Mouse (Mus musculus): Measurements from ENCODE around the gene Dtd2. TPM values are rescaled to one million over a fixed set of nuclear protein-coding genes. Genes with fewer than 3 reads are reported as not detected.

Gene Dtd2
- polyA plus RNA-seq, 1 experiment from 2014 or later, result 18.7 TPM

DNA sequence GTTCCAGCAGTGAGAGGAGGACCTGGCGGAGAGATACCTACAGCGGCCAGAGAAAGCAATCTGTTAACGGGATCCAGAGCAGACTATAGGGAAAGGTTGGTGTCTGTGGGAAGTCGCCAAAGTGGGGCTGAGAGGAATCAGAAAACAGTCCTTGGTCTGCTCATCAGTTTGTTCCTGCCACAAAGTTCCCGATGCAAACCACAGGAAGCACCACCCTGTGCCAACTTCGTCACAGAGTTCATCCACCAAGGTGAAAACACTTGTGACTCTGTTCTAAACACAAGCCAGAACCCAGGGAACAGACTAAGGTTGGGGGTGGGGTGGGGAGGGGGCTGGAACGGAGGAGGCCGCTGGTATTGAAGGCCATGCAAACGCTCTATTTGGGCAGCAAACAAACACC lies 29.8 kb downstream of the Dtd2 start:
- H3K36me3 ChIP-seq, result no peaks in the 10 kb centered on the region
- H3K9ac ChIP-seq (replicated peaks), result no peak overlapping the region
- WGBS, result 83% methylated on average over 9 of the region's 9 CpGs
- H3K4me2 ChIP-seq (replicated peaks), result no peak overlapping the region
- no peaks in the 10 kb centered on the region for H3K27me3 ChIP-seq
- no peaks in the 10 kb centered on the region for H3K9me3 ChIP-seq
- no peak overlapping the region for H3K27ac ChIP-seq
- no peak for ATAC-seq
- H3K4me3 ChIP-seq (replicated peaks), result no peak overlapping the region
- H3K4me1 ChIP-seq (replicated peaks), result peaks cover 1% of the 10 kb centered on the region; the same call in 1 of the 2 replicates

DNA sequence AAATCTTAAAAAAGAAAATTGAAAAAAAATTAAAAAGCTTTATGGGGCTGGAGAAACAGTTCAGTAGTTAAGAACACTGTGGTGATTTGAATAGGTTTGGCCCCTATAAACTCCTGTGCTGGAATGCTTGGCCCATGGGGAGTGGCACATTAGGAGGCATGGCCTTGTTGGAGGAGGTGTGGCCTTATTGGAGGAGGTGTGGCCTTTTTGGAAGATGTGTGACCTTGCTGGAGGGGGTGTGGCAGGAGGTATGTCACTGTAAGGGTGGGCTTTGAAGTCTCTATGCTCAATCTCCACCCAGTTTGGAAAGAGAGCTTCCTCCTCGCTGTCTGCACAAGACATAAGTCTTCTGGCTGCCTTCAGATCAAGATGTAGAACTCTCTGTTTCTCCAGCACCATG lies 31.9 kb downstream of the Dtd2 start:
- 88% methylated on average over 1 of the region's 1 CpGs for WGBS
- H3K9ac ChIP-seq (replicated peaks), result no peak overlapping the region
- no peak for ATAC-seq

DNA sequence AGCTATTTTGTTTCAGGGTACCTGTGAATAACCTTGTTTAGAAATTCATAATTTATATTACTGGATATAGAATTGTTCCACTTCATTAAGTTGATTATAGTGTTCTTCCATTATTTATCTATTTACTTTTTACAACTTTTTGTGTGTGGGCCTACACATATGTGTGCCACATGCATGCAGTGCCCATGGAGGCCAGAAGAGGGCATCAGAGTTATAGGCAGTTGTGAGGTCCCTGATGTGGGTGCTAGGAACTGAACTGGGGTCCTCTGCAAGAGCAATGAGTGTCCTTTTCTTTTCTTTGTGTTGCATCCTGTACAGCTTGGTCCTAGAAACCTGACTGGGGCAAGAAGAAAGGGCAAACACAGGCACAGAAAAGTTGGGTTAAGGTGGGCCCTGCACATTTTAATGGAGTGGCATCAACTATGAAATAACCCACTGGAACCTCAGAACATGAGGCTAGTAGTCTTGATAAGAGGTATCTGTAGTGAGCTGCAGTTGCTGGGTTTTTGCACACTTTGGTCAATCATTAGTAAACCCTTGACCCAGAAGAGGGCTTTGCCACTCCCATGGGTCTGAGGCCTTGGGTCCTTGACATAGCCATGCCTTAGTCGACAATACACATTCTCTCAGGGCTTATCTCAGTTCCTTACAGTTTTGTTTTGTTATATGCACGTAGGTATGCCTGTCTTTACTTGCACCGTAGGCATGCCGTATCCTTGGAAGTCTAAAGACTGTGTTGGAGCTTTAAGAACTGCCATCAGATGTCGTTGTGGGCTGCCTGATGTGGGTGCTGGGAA lies 33.8 kb downstream of the Dtd2 start:
- ATAC-seq, result no peak
- Histone ChIP-seq H3K4me2 (replicated peaks) (no peak overlapping the region), H3K27me3 (peaks cover 7% of the 10 kb centered on the region), H3K9ac (replicated peaks) (no peak overlapping the region), H3K9me3 (no peaks in the 10 kb centered on the region), H3K4me1 (replicated peaks) (peaks cover 15% of the 10 kb centered on the region; the same call in 1 of the 2 replicates), H3K27ac (no peak overlapping the region), H3K4me3 (replicated peaks) (no peak overlapping the region), H3K36me3 (no peaks in the 10 kb centered on the region)
- 92% methylated on average over 5 of the region's 5 CpGs for WGBS

More for the DNA sequence above, 31.9 kb downstream of the Dtd2 start:
- peaks cover 15% of the 10 kb centered on the region; the same call in 1 of the 2 replicates for H3K4me1 ChIP-seq (replicated peaks)
- no peaks in the 10 kb centered on the region for H3K36me3 ChIP-seq
- H3K4me3 ChIP-seq (replicated peaks), result no peak overlapping the region
- H3K27me3 ChIP-seq, result peaks cover 5% of the 10 kb centered on the region
- no peak overlapping the region for H3K27ac ChIP-seq
- no peaks in the 10 kb centered on the region for H3K9me3 ChIP-seq
- no peak overlapping the region for H3K4me2 ChIP-seq (replicated peaks)

DNA sequence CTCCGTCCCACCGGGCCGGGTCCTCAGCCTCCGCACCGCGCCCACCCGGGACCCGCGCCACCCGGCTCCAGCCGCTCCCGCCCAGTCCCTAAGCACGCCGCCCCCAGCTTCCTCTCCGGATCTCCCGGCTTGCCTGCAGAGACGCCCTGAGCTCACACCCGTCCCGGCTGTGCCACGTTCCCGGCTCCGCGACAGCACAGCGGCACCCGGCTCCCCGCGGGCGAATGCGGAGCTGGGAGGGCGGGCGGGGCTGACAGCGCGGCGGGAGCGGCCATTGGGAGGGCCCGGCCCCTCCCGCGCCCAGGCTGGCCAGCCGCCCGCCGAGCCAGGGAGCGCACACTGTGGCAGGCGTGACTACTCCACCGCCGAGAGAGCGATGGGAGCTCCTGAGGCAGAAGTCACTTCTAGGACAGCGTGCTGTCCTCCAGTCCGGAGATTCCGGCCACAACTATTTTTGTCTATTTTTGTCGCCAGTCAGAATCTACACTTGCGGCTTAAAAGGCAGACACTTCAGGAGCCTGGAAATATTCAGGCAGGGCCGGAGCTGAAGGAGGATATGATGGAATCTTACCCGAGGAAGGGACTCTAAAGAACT lies 35.1 kb downstream of the Dtd2 start, which contains the start of gene Heatr5a:
Gene Heatr5a (minus strand): TSS at position 252 of the 595 bp plus-strand sequence.
- Histone ChIP-seq H3K9me3 (no peaks in the 10 kb centered on the region), H3K4me3 (replicated peaks) (peak within 1 kb of the TSS; percentile 93), H3K4me1 (replicated peaks) (peaks cover 15% of the 10 kb centered on the region; the same call in 1 of the 2 replicates), H3K27me3 (peaks cover 7% of the 10 kb centered on the region), H3K9ac (replicated peaks) (peak within 1 kb of the TSS; percentile 83), H3K36me3 (no peaks in the 10 kb centered on the region), H3K27ac (peak within 1 kb of the TSS; percentile 86), H3K4me2 (replicated peaks) (peak within 1 kb of the TSS; percentile 76)
- peak; percentile 98 for ATAC-seq
- 1% methylated on average over 48 of the region's 53 CpGs for WGBS

DNA sequence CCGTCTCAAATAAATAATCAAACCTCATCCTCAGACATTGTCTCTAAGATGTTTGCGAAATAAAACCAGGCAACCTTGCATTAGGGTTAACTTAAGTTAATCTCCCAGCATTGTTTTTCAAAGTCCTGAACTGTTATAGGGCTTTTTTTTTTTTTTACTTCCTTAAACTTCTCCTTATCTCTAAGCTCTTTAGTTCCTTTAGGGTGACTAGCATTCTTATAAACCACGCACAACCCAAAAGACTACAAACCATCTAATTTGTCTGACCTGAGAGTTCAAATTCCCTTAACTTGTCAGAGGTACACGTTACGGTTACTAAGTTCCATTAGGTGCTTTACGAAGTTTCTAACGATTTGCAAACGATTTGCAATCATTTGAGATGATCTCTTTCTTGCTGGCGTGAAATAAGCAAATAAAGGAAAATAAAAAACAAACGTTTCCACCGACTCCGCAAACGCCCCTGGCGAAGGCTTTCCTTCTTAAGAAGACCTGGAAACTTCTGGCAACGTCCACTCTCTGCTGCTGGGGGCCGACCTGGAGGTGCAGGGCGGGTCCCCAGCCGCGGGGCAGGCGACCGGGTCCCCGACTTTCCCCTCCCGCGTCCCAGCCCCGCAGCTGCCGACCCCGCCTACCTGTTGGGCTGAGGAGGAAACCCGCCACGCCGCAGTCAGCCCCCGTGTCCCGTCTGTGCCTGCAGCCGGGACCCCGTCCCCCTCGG lies 35.8 kb downstream of the Dtd2 start:
- H3K36me3 ChIP-seq, result no peaks in the 10 kb centered on the region
- peaks cover 15% of the 10 kb centered on the region; the same call in 1 of the 2 replicates for H3K4me1 ChIP-seq (replicated peaks)
- H3K9me3 ChIP-seq, result no peaks in the 10 kb centered on the region
- peak overlapping the region; percentile 83 for H3K9ac ChIP-seq (replicated peaks)
- ATAC-seq, result no peak
- peaks cover 7% of the 10 kb centered on the region for H3K27me3 ChIP-seq
- peak overlapping the region; percentile 76 for H3K4me2 ChIP-seq (replicated peaks)
- under 1% methylated on average over 35 of the region's 35 CpGs for WGBS
- H3K27ac ChIP-seq, result peak overlapping the region; percentile 86
- H3K4me3 ChIP-seq (replicated peaks), result peak overlapping the region; percentile 93

DNA sequence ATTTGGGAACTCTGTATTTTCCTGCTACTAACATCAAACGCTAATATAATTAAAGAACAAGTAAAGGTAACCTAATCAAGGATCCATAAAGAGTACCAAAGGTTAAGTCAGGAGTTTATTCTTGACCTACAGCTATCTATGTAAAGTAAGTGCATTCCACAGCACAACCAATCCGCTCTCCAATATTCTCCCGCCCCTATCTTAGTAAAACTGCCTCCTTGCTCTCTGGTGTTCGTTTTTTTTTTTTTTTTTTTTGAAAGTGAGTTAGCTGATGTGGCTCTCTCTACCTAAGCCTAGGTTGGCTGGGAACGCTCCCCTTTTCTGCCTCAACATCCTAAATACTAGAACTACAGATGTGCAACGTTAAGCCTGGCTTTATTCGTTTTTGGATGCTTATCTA lies 36.4 kb downstream of the Dtd2 start:
- Histone ChIP-seq H3K9ac (replicated peaks) (no peak overlapping the region), H3K4me1 (replicated peaks) (peaks cover 15% of the 10 kb centered on the region; the same call in 1 of the 2 replicates), H3K9me3 (no peaks in the 10 kb centered on the region), H3K27ac (no peak overlapping the region), H3K36me3 (no peaks in the 10 kb centered on the region), H3K4me3 (replicated peaks) (peak overlapping the region; percentile 93), H3K4me2 (replicated peaks) (peak overlapping the region; percentile 76), H3K27me3 (peaks cover 7% of the 10 kb centered on the region)
- WGBS, result 24% methylated on average over 7 of the region's 7 CpGs
- ATAC-seq, result no peak

DNA sequence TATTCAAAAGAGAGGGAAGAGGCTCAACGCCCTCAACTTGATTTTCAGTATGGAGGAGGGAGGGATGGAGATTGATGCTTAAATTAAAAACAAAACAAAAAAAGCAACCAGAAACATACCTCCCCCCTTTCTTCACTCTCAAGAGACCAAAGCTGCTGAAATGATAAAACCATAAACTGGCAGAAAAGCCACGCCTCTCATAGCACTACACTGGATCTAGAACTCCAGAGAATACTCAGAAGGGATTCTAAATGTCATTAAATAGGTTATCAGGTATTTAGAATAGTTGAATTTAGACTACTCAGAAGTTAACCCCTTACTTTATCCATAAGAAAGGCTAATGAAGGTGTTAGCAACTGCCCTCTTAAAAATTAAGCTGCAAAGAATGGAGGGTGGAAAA lies 37.2 kb downstream of the Dtd2 start:
- Histone ChIP-seq H3K9me3 (no peaks in the 10 kb centered on the region), H3K27ac (no peak overlapping the region), H3K4me3 (replicated peaks) (no peak overlapping the region), H3K27me3 (peaks cover 7% of the 10 kb centered on the region), H3K4me2 (replicated peaks) (no peak overlapping the region), H3K36me3 (no peaks in the 10 kb centered on the region), H3K9ac (replicated peaks) (no peak overlapping the region), H3K4me1 (replicated peaks) (peaks cover 15% of the 10 kb centered on the region; the same call in 1 of the 2 replicates)
- no peak for ATAC-seq
- WGBS, result 89% methylated on average over 2 of the region's 2 CpGs

DNA sequence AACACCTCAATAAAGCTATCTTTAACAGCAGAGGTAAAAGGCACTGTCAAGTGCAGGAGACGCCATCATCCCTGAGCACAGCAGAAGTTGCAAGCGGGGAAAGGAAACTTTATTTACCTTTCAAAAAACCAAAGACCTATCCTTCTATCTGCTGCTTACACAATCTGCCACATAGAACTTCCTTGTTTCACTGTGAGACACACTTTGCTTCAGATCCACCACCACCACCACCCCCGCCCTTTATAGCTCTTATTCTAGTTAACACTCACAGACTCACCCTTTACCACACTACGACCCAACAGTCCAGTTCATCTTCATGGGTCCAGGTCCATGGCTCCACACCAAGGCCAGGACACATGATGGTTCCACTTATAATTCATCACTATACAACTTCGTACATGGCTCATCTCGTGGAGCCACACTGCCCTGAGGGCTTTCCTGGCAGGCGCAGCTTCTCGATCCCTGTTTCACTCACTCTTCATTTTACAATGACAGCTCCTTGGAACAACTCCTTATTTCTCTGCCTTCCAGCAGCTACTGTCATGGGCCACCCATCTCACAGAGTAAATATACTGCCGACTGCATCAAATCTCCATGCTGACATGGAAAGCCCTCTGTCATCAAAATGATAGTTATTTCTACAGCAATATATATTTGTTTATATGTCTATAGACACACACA lies 38.2 kb downstream of the Dtd2 start:
- Histone ChIP-seq H3K4me3 (replicated peaks) (no peak overlapping the region), H3K4me1 (replicated peaks) (peaks cover 15% of the 10 kb centered on the region; the same call in 1 of the 2 replicates), H3K9me3 (no peaks in the 10 kb centered on the region), H3K9ac (replicated peaks) (no peak overlapping the region), H3K4me2 (replicated peaks) (no peak overlapping the region), H3K27me3 (peaks cover 7% of the 10 kb centered on the region), H3K27ac (no peak overlapping the region), H3K36me3 (no peaks in the 10 kb centered on the region)
- WGBS, result 88% methylated on average over 9 of the region's 9 CpGs
- no peak for ATAC-seq

DNA sequence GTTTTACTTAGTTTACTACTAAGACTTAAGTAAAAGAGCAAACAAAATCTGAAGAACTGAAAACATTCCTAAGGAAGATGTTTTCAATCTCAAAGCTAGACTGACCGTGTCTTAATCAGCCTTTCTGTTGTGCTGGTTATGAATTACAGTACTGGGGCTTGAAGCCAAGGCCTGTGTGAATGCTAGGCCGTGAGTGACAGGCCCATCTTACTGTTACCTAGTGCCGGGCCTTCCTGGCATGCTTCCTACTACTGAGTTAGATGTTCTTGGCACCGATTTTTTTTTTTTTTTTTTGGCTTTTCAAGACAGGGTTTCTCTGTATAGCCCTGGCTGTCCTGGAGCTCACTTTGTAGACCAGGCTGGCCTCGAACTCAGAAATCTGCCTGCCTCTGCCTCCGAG lies 48.7 kb downstream of the Dtd2 start:
- WGBS, result 87% methylated on average over 6 of the region's 6 CpGs
- Histone ChIP-seq H3K4me3 (replicated peaks) (no peak overlapping the region), H3K9ac (replicated peaks) (no peak overlapping the region), H3K4me1 (replicated peaks) (no peaks in the 10 kb centered on the region), H3K27me3 (no peaks in the 10 kb centered on the region), H3K27ac (no peak overlapping the region), H3K9me3 (no peaks in the 10 kb centered on the region), H3K4me2 (replicated peaks) (no peak overlapping the region), H3K36me3 (peaks cover 10% of the 10 kb centered on the region)
- ATAC-seq, result no peak

DNA sequence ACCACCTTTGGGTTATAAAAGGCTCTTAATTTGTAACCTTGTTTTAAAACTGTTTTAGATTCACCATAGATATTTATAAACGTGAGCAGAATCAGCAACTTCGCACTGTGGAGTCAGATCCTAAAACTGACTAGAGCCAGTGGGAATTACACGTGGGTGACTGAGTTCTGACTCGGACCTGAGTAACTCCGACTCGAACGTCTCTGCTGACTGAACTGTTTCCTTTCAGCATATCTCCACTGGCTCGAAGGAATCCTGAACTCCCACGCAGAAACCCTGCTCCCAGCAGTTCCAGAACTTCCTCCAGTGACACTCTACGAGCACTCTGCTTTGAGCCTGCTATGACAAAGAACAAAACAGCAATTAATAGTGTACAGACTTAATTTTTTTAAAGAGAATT lies 54.0 kb downstream of the Dtd2 start:
- Histone ChIP-seq H3K27ac (no peak overlapping the region), H3K9ac (replicated peaks) (no peak overlapping the region), H3K4me3 (replicated peaks) (no peak overlapping the region), H3K27me3 (no peaks in the 10 kb centered on the region), H3K9me3 (no peaks in the 10 kb centered on the region), H3K4me2 (replicated peaks) (no peak overlapping the region), H3K36me3 (peaks cover 47% of the 10 kb centered on the region), H3K4me1 (replicated peaks) (no peaks in the 10 kb centered on the region)
- WGBS, result 89% methylated on average over 10 of the region's 10 CpGs
- ATAC-seq, result no peak

DNA sequence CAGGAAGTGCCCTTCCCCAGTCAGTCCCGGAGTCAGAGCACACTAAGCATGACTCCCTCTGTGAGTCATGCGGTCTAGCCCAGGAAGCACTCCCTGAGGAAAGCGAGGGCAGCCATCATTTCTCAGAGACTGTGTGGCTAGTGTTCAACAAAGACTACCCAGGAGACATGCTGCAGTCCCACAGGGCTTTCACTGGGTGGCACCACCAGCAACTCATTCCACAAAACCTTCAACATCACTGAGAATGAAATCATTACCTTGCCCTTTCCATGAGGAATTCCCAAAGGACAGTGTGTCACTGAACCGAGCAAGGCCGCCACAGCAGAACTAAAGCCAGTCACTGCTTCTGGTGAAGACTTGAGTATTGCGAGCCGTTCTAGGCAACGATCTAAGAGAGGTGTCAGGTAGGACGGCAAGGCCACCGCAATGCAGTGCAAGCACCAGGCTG lies 58.8 kb downstream of the Dtd2 start:
- WGBS, result 85% methylated on average over 10 of the region's 10 CpGs
- no peak for ATAC-seq
- Histone ChIP-seq H3K4me1 (replicated peaks) (peaks cover 10% of the 10 kb centered on the region; the same call in 1 of the 2 replicates), H3K4me3 (replicated peaks) (no peak overlapping the region), H3K4me2 (replicated peaks) (no peak overlapping the region), H3K27ac (no peak overlapping the region), H3K27me3 (no peaks in the 10 kb centered on the region), H3K9ac (replicated peaks) (no peak overlapping the region), H3K36me3 (peaks cover 47% of the 10 kb centered on the region), H3K9me3 (no peaks in the 10 kb centered on the region)

Data from midbrain, embryonic 13.5 days (tissue).